Mouse (Mus musculus): ENCODE measurements around the gene Pet100. TPM values are rescaled to one million over a fixed set of nuclear protein-coding genes. Genes with fewer than 3 reads are reported as not detected.

Gene Pet100
- polyA plus RNA-seq, 1 experiment from 2014 or later: 97.1 TPM

GRCm38 (mm10) chr8:3674671-3675070 is 53.3 kb downstream of the Pet100 start:
- ATAC-seq (ENCODE audit: low read depth) (no peak), DNase-seq (ENCODE audit: low spot score) (no peak)
- no peaks in the 10 kb centered on the region for H3K27me3 ChIP-seq (replicated peaks; ENCODE audit: control insufficient read depth, insufficient read depth, low read length)
- no peak overlapping the region for H3K9ac ChIP-seq (ENCODE audit: low read depth, low read length)
- peaks cover 11% of the 10 kb centered on the region; the same call in 1 of the 2 replicates for H3K4me1 ChIP-seq (ENCODE audit: control insufficient read depth, insufficient read depth, low read length)
- H3K36me3 ChIP-seq (ENCODE audit: control insufficient read depth, insufficient read depth, low read length): peaks cover 10% of the 10 kb centered on the region
- no peaks in the 10 kb centered on the region for H3K9me3 ChIP-seq (ENCODE audit: control insufficient read depth, low read length)
- WGBS: 56% methylated on average over 3 of the region's 3 CpGs
- no peak overlapping the region for H3K27ac ChIP-seq (replicated peaks; ENCODE audit: low read depth, low read length)
- no peak overlapping the region for H3K4me3 ChIP-seq (ENCODE audit: low read depth, low read length)
- no peak overlapping the region for H3K4me2 ChIP-seq (ENCODE audit: low read depth, low read length)

Other genes with a start within 250 kb of the Pet100 start
- 8.7 and 9.3 TPM in 2 replicates for gene Arhgef18, start 228.5 kb upstream of the Pet100 start, polyA plus RNA-seq (2014; fragmentation: Nextera tagmentation; extraction: Ambion mirVana)
- gene Pex11g, start 153.9 kb upstream of the Pet100 start, polyA plus RNA-seq (2014; fragmentation: Nextera tagmentation; extraction: Ambion mirVana): 3.4 and 4.5 TPM in 2 replicates
- 0.18 TPM in 1 of 2 replicates, not detected in the other for gene Tex45, start 150.7 kb upstream of the Pet100 start, polyA plus RNA-seq (2014; fragmentation: Nextera tagmentation; extraction: Ambion mirVana)
- 22.6 and 25.1 TPM in 2 replicates for gene Zfp358, start 128.4 kb upstream of the Pet100 start, polyA plus RNA-seq (2014; fragmentation: Nextera tagmentation; extraction: Ambion mirVana)
- 36.5 and 40.1 TPM in 2 replicates for gene Mcoln1, start 121.1 kb upstream of the Pet100 start, polyA plus RNA-seq (2014; fragmentation: Nextera tagmentation; extraction: Ambion mirVana)
- gene Pnpla6, start 106.2 kb upstream of the Pet100 start, polyA plus RNA-seq (2014; fragmentation: Nextera tagmentation; extraction: Ambion mirVana): 18.2 and 22.0 TPM in 2 replicates
- 0.47 and 0.60 TPM in 2 replicates for gene C330021F23Rik, start 53.6 kb upstream of the Pet100 start, polyA plus RNA-seq (2014; fragmentation: Nextera tagmentation; extraction: Ambion mirVana)
- gene Camsap3, start 34.3 kb upstream of the Pet100 start, polyA plus RNA-seq (2014; fragmentation: Nextera tagmentation; extraction: Ambion mirVana): 7.5 and 11.9 TPM in 2 replicates
- gene Xab2, start 232 bp upstream of the Pet100 start, polyA plus RNA-seq (2014; fragmentation: Nextera tagmentation; extraction: Ambion mirVana): 41.3 and 47.0 TPM in 2 replicates
- 0.17 and 0.31 TPM in 2 replicates for gene Pcp2, start 4.0 kb downstream of the Pet100 start, polyA plus RNA-seq (2014; fragmentation: Nextera tagmentation; extraction: Ambion mirVana)
- 23.7 and 30.4 TPM in 2 replicates for gene Stxbp2, start 9.4 kb downstream of the Pet100 start, polyA plus RNA-seq (2014; fragmentation: Nextera tagmentation; extraction: Ambion mirVana)
- 1.3 TPM in 1 of 2 replicates, not detected in the other for gene Retn, start 34.2 kb downstream of the Pet100 start, polyA plus RNA-seq (2014; fragmentation: Nextera tagmentation; extraction: Ambion mirVana)
- 0.45 and 0.78 TPM in 2 replicates for gene Mcemp1, start 44.2 kb downstream of the Pet100 start, polyA plus RNA-seq (2014; fragmentation: Nextera tagmentation; extraction: Ambion mirVana)
- gene Fcor, start 50.8 kb downstream of the Pet100 start, polyA plus RNA-seq (2014; fragmentation: Nextera tagmentation; extraction: Ambion mirVana): 12.6 and 14.8 TPM in 2 replicates
- 29.0 and 29.5 TPM in 2 replicates for gene Trappc5, start 54.8 kb downstream of the Pet100 start, polyA plus RNA-seq (2014; fragmentation: Nextera tagmentation; extraction: Ambion mirVana)
- 0.07 and 0.14 TPM in 2 replicates for gene Fcer2a, start 72.6 kb downstream of the Pet100 start, polyA plus RNA-seq (2014; fragmentation: Nextera tagmentation; extraction: Ambion mirVana)
- not detected in 2 replicates for gene Clec4g, start 99.1 kb downstream of the Pet100 start, polyA plus RNA-seq (2014; fragmentation: Nextera tagmentation; extraction: Ambion mirVana)
- 0.50 and 1.1 TPM in 2 replicates for gene Cd209a, start 127.4 kb downstream of the Pet100 start, polyA plus RNA-seq (2014; fragmentation: Nextera tagmentation; extraction: Ambion mirVana)
- gene Cd209e, start 232.8 kb downstream of the Pet100 start, polyA plus RNA-seq (2014; fragmentation: Nextera tagmentation; extraction: Ambion mirVana): not detected in 2 replicates